Mouse (Mus musculus) small intestine, adult 2 months (tissue): ENCODE measurements around the gene Slc12a8.

Source experiments
- CTCF ChIP-seq: fragments of 200-500 bp; IDR thresholded peaks from 2 replicates; pipeline ENCODE4 v1.5.1; 2012; ENCODE audit warnings: low read depth, mild to moderate bottlenecking, control low read depth, inconsistent platforms, low read length, moderate library complexity, mixed read lengths; ENCODE audit not compliant: insufficient replicate concordance, insufficient read length; ENCODE audit errors: extremely low read depth
- POLR2A ChIP-seq: fragments of 200-500 bp; IDR thresholded peaks from 2 replicates; pipeline ENCODE4 v1.6.1; 2012; ENCODE audit warnings: low read depth, mild to moderate bottlenecking, control low read depth, inconsistent platforms, low read length, moderate library complexity

DNA sequence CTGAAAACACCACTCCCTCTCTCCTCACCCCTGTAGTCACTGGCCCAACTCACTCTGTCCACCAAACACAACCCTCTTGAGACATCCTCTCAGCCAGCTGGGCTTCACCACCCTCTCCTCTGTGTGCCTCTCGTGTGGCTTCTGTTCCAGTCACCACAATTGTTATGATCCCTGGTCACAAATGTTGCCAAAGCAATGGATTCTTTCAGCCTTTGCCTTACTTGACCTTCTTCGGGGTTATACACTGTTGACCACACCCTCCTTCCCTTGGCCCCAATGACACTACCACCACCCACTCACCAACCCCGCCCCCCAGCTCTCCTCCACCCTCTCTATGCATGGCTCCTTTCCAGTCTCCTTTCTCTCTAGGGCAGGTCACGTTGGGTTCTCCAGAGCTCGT, 160.8 kb downstream of the Slc12a8 start:
- TF ChIP-seq CTCF (no peak), POLR2A (no peak)
